Mouse (Mus musculus): ENCODE results near the gene Gm1123. TPM values are rescaled to one million over a fixed set of nuclear protein-coding genes. Genes with fewer than 3 reads are reported as not detected.
A peak's percentile ranks its signal among the peaks of the same experiment; 100 is the strongest.

Gm1123 gene
- total and polyA plus RNA-seq, 3 experiments = not detected

- WGBS = 9% methylated on average over 6 of the region's 6 CpGs
- TF ChIP-seq EP300 (IDR thresholded peaks at IDR 0.05; ENCODE audit: insufficient read depth, low read depth, low read length) (no peak), CTCF (IDR thresholded peaks at IDR 0.05) (no peak), POLR2A (IDR thresholded peaks at IDR 0.05; ENCODE audit: insufficient read depth, low read depth, low read length) (no peak)
- intact Hi-C loops (cut with DNase I) = no loop called here
These were observed 76.9 kb downstream of the Gm1123 start for GRCm38 (mm10) chr9:98958628-98959027.

GRCm38 (mm10) chr9:98957751-98958351 is 77.7 kb downstream of the Gm1123 start:
- DNase-seq = peak; percentile 31 to 41

More at GRCm38 (mm10) chr9:98958628-98959027, 76.9 kb downstream of the Gm1123 start:
- H3K27me3 ChIP-seq (ENCODE audit: control insufficient read depth, insufficient read depth, low read length) = peaks cover 53% of the 10 kb centered on the region
- H3K36me3 ChIP-seq (ENCODE audit: control insufficient read depth, insufficient read depth, low read length) = no peaks in the 10 kb centered on the region
- no peak overlapping the region for H3K4me3 ChIP-seq
- no peak overlapping the region for H3K27ac ChIP-seq
- H3K9ac ChIP-seq (ENCODE audit: low read depth, low read length) = no peak overlapping the region
- DNase-seq = no peak
- no peaks in the 10 kb centered on the region for H3K79me2 ChIP-seq (replicated peaks; ENCODE audit: control insufficient read depth, insufficient read depth, low read length)
- peaks cover 2% of the 10 kb centered on the region; the same call in 1 of the 2 replicates for H3K4me1 ChIP-seq (ENCODE audit: control insufficient read depth, insufficient read depth, low read length)

More at GRCm38 (mm10) chr9:98957751-98958351, 77.7 kb downstream of the Gm1123 start:
- 6% methylated on average over 23 of the region's 23 CpGs for WGBS
- H3K9ac ChIP-seq (ENCODE audit: low read depth, low read length) = no peak overlapping the region
- peaks cover 49% of the 10 kb centered on the region for H3K27me3 ChIP-seq (ENCODE audit: control insufficient read depth, insufficient read depth, low read length)
- TF ChIP-seq POLR2A (IDR thresholded peaks at IDR 0.05; ENCODE audit: insufficient read depth, low read depth, low read length) (no peak), CTCF (IDR thresholded peaks at IDR 0.05) (no peak), EP300 (IDR thresholded peaks at IDR 0.05; ENCODE audit: insufficient read depth, low read depth, low read length) (no peak)
- no peaks in the 10 kb centered on the region for H3K79me2 ChIP-seq (replicated peaks; ENCODE audit: control insufficient read depth, insufficient read depth, low read length)
- intact Hi-C loops (cut with DNase I) = no loop called here
- no peak overlapping the region for H3K27ac ChIP-seq
- no peaks in the 10 kb centered on the region for H3K36me3 ChIP-seq (ENCODE audit: control insufficient read depth, insufficient read depth, low read length)
- peaks cover 2% of the 10 kb centered on the region; the same call in 1 of the 2 replicates for H3K4me1 ChIP-seq (ENCODE audit: control insufficient read depth, insufficient read depth, low read length)
- no peak overlapping the region for H3K4me3 ChIP-seq

Other genes with a start within 250 kb of the Gm1123 start
- gene Prr23a1, start 193.2 kb downstream of the Gm1123 start, total RNA-seq (2021) = not detected
- gene Prr23a1, start 193.2 kb downstream of the Gm1123 start, polyA plus RNA-seq (2012; rRNA removed) = not detected in 2 replicates
- gene Prr23a2, start 179.2 kb downstream of the Gm1123 start, total RNA-seq (2021) = not detected
- not detected in 2 replicates for gene Prr23a2, start 179.2 kb downstream of the Gm1123 start, polyA plus RNA-seq (2012; rRNA removed)
- not detected for gene Prr23a3, start 170.9 kb downstream of the Gm1123 start, total RNA-seq (2021)
- not detected in 2 replicates for gene Prr23a3, start 170.9 kb downstream of the Gm1123 start, polyA plus RNA-seq (2012; rRNA removed)
- not detected for gene 7420426K07Rik, start 132.6 kb downstream of the Gm1123 start, total RNA-seq (2021)
- gene 7420426K07Rik, start 132.6 kb downstream of the Gm1123 start, polyA plus RNA-seq (2012; rRNA removed) = not detected in 2 replicates
- gene Foxl2, start 80.4 kb downstream of the Gm1123 start, total RNA-seq (2021) = not detected
- not detected in 2 replicates for gene Foxl2, start 80.4 kb downstream of the Gm1123 start, polyA plus RNA-seq (2012; rRNA removed)
- 1 to 10 TPM; 4.1 to 5.4 TPM for gene Faim, start 49.3 kb downstream of the Gm1123 start, total RNA-seq (2021)
- gene Faim, start 49.3 kb downstream of the Gm1123 start, polyA plus RNA-seq (2012; rRNA removed) = 2.1 and 3.7 TPM in 2 replicates
- gene Pik3cb, start 104.9 kb upstream of the Gm1123 start, total RNA-seq (2021) = 10 to 100 TPM in 1 of 2 experiments, 1 to 10 TPM in 1; 10.0 to 10.8 TPM
- 2.6 and 6.3 TPM in 2 replicates for gene Pik3cb, start 104.9 kb upstream of the Gm1123 start, polyA plus RNA-seq (2012; rRNA removed)
- not detected for gene Faiml, start 201.5 kb upstream of the Gm1123 start, total RNA-seq (2021)
- not detected in 2 replicates for gene Faiml, start 201.5 kb upstream of the Gm1123 start, polyA plus RNA-seq (2012; rRNA removed)
- gene Cep70, start 207.7 kb upstream of the Gm1123 start, total RNA-seq (2021) = 1 to 10 TPM; 5.5 to 8.1 TPM
- gene Cep70, start 207.7 kb upstream of the Gm1123 start, polyA plus RNA-seq (2012; rRNA removed) = 2.3 and 4.0 TPM in 2 replicates

Measured in heart, adult 2 months (tissue).